Mouse (Mus musculus): ENCODE measurements around the gene Gps2. TPM values are rescaled to one million over a fixed set of nuclear protein-coding genes. Genes with fewer than 3 reads are reported as not detected.

Gps2 gene
- total and polyA plus RNA-seq, 3 experiments: 78.0 to 113 TPM; not detected in 1

- Histone ChIP-seq H3K9ac (ENCODE audit: control insufficient read depth, low read depth, low read length, poor library complexity, severe bottlenecking) (no peak overlapping the region), H3K4me3 (ENCODE audit: control insufficient read depth in 1 of 2, insufficient read depth in 1 of 2, low read depth in 2 of 2, low read length in 2 of 2) (no peak overlapping the region), H3K79me2 (ENCODE audit: control insufficient read depth, insufficient read depth, low read length, poor library complexity) (no peaks in the 10 kb centered on the region), H3K36me3 (ENCODE audit: control insufficient read depth in 1 of 2, insufficient read depth in 2 of 2, low read length in 2 of 2) (peaks cover 0 to 12% of the 10 kb centered on the region in 2 experiments; a peak in 2 of 4 replicates), H3K9me3 (replicated peaks; ENCODE audit: insufficient read depth, low read length) (no peaks in the 10 kb centered on the region), H3K4me1 (ENCODE audit: control insufficient read depth in 1 of 2, insufficient read depth in 2 of 2, low read length in 2 of 2) (peaks cover 3 to 12% of the 10 kb centered on the region in 2 experiments; a peak in 2 of 4 replicates), H3K27ac (ENCODE audit: control insufficient read depth, low read depth, low read length) (no peak overlapping the region), H3K27me3 (ENCODE audit: control insufficient read depth in 1 of 2, insufficient read depth in 2 of 2, low read length in 2 of 2) (peaks cover 0 to 2% of the 10 kb centered on the region in 2 experiments; a peak in 3 of 4 replicates)
- no peak for TF ChIP-seq ZKSCAN1 (IDR thresholded peaks at IDR 0.05; ENCODE audit: low read depth, low read length)
- TF ChIP-seq HCFC1 (IDR thresholded peaks at IDR 0.05; ENCODE audit: low read depth, low read length): no peak
- TF ChIP-seq ELF1 (IDR thresholded peaks at IDR 0.05; ENCODE audit: low read depth, low read length): no peak
- TF ChIP-seq GATA1 (IDR thresholded peaks at IDR 0.05; ENCODE audit: low read depth, low read length): no peak
- no peak for TF ChIP-seq JUND (IDR thresholded peaks at IDR 0.05; ENCODE audit: low read depth, low read length)
- TF ChIP-seq ETS1 (IDR thresholded peaks at IDR 0.05; ENCODE audit: low read depth, low read length): no peak
- TF ChIP-seq BHLHE40 (IDR thresholded peaks at IDR 0.05; ENCODE audit: borderline replicate concordance, low read depth, low read length): no peak
- TF ChIP-seq UBTF (IDR thresholded peaks at IDR 0.05; ENCODE audit: borderline replicate concordance, insufficient read depth, low read depth, low read length): no peak
- no peak for TF ChIP-seq ZC3H11A (IDR thresholded peaks at IDR 0.05; ENCODE audit: low read depth, low read length)
- no peak for TF ChIP-seq USF2 (IDR thresholded peaks at IDR 0.05; ENCODE audit: borderline replicate concordance in 1 of 2, insufficient read depth in 1 of 2, low read depth in 1 of 2, low read length in 2 of 2)
- DNase-seq (ENCODE audit: low read depth, low spot score): no peak
These were observed 23.1 kb downstream of the Gps2 start for GRCm38 (mm10) chr11:69936714-69937347.

GRCm38 (mm10) chr11:69937385-69937784 lies 23.7 kb downstream of the Gps2 start:
- H3K36me3 ChIP-seq (ENCODE audit: control insufficient read depth in 1 of 2, insufficient read depth in 2 of 2, low read length in 2 of 2): peaks cover 0 to 8% of the 10 kb centered on the region in 2 experiments; a peak in 2 of 4 replicates
- H3K4me1 ChIP-seq (ENCODE audit: control insufficient read depth in 1 of 2, insufficient read depth in 2 of 2, low read length in 2 of 2): peaks cover 3 to 8% of the 10 kb centered on the region in 2 experiments; a peak in 2 of 4 replicates
- no peak overlapping the region for H3K4me3 ChIP-seq (ENCODE audit: control insufficient read depth in 1 of 2, insufficient read depth in 1 of 2, low read depth in 2 of 2, low read length in 2 of 2)
- no peak overlapping the region for H3K27ac ChIP-seq (ENCODE audit: control insufficient read depth, low read depth, low read length)
- TF ChIP-seq TBP (IDR thresholded peaks at IDR 0.05; ENCODE audit: low read depth, low read length): no peak
- TF ChIP-seq UBTF (IDR thresholded peaks at IDR 0.05; ENCODE audit: borderline replicate concordance, insufficient read depth, low read depth, low read length): no peak
- TF ChIP-seq ETS1 (IDR thresholded peaks at IDR 0.05; ENCODE audit: low read depth, low read length): no peak
- no peak for TF ChIP-seq MEF2A (IDR thresholded peaks at IDR 0.05; ENCODE audit: extremely low read depth, insufficient replicate concordance, low read depth, low read length, poor library complexity, severe bottlenecking)
- no peak for TF ChIP-seq MAFK (IDR thresholded peaks at IDR 0.05; ENCODE audit: borderline replicate concordance, low read depth, low read length)
- no peak for TF ChIP-seq E2F4 (IDR thresholded peaks at IDR 0.05; ENCODE audit: borderline replicate concordance, low read depth, low read length)
- no peak for TF ChIP-seq KAT2A (conservative IDR thresholded peaks at IDR 0.05; ENCODE audit: low read depth, low read length)
- no peak for TF ChIP-seq MXI1 (IDR thresholded peaks at IDR 0.05; ENCODE audit: low read depth, low read length)
- no peak for TF ChIP-seq ZC3H11A (IDR thresholded peaks at IDR 0.05; ENCODE audit: low read depth, low read length)
- TF ChIP-seq RCOR1 (IDR thresholded peaks at IDR 0.05; ENCODE audit: low read depth, low read length): no peak
- no peak for TF ChIP-seq POLR2AphosphoS2 (IDR thresholded peaks at IDR 0.05; ENCODE audit: low read length)
- no peak for TF ChIP-seq TCF12 (IDR thresholded peaks at IDR 0.05; ENCODE audit: low read depth, low read length)
- no peak for TF ChIP-seq CHD2 (IDR thresholded peaks at IDR 0.05; ENCODE audit: low read length)
- TF ChIP-seq USF1 (IDR thresholded peaks at IDR 0.05; ENCODE audit: low read depth, low read length): no peak
- TF ChIP-seq ZNF384 (IDR thresholded peaks at IDR 0.05; ENCODE audit: low read depth, low read length): no peak
- no peak for TF ChIP-seq TAL1 (IDR thresholded peaks at IDR 0.05; ENCODE audit: low read length)
- peaks cover under 1 to 4% of the 10 kb centered on the region in 2 experiments; a peak in 3 of 4 replicates for H3K27me3 ChIP-seq (ENCODE audit: control insufficient read depth in 1 of 2, insufficient read depth in 2 of 2, low read length in 2 of 2)
- no peak for DNase-seq (ENCODE audit: low read depth, low spot score)
- H3K79me2 ChIP-seq (ENCODE audit: control insufficient read depth, insufficient read depth, low read length, poor library complexity): no peaks in the 10 kb centered on the region
- H3K9me3 ChIP-seq (replicated peaks; ENCODE audit: insufficient read depth, low read length): no peaks in the 10 kb centered on the region
- no peak overlapping the region for H3K9ac ChIP-seq (ENCODE audit: control insufficient read depth, low read depth, low read length, poor library complexity, severe bottlenecking)

Data from MEL (cell line).